Mouse (Mus musculus) hindbrain, embryonic 16.5 days (tissue): Measurements from ENCODE around the gene Clec10a. TPM values are rescaled to one million over a fixed set of nuclear protein-coding genes. Genes with fewer than 3 reads are reported as not detected.
"Not testable (repeated sequence)": the region's sequence is repeated elsewhere in the genome, so short reads cannot be mapped to it uniquely, and the experiment has no call there.

Experiments
- ATAC-seq: fragments of 200-750 bp; cut with Nextera tagmentation; 2 replicates; pipeline ENCODE4 v1.8.0; 2017; ENCODE audit warnings: moderate TSS enrichment, moderate library complexity
- H3K27ac ChIP-seq: fragments of 300-500 bp; sonication (generic); 2 replicates; pipeline ENCODE4 v1.5.1; 2014; ENCODE audit warnings: low read depth, mild to moderate bottlenecking, control low read depth, low read length, moderate library complexity
- H3K27me3 ChIP-seq: fragments of 300-500 bp; sonication (generic); replicated peaks from 2 replicates; pipeline ENCODE4 v1.6.1; 2014; ENCODE audit warnings: low read length; ENCODE audit not compliant: control insufficient read depth, insufficient read depth
- H3K36me3 ChIP-seq: fragments of 300-500 bp; sonication (generic); 2 replicates; pipeline ENCODE4 v1.6.1; 2014; ENCODE audit warnings: mild to moderate bottlenecking, low read length, moderate library complexity, mixed read lengths; ENCODE audit not compliant: control insufficient read depth, insufficient read depth
- H3K4me1 ChIP-seq: fragments of 300-500 bp; sonication (generic); 2 replicates; pipeline ENCODE4 v1.6.1; 2014; ENCODE audit warnings: low read depth, low read length; ENCODE audit not compliant: control insufficient read depth, insufficient read depth
- H3K4me2 ChIP-seq: fragments of 300-500 bp; sonication (generic); 2 replicates; pipeline ENCODE4 v1.6.1; 2014; ENCODE audit warnings: mild to moderate bottlenecking, low read length, control low read depth, moderate library complexity
- H3K4me3 ChIP-seq: fragments of 300-500 bp; sonication (generic); 2 replicates; pipeline ENCODE4 v1.5.1; 2014; ENCODE audit warnings: mild to moderate bottlenecking, low read length, control low read depth, moderate library complexity
- H3K9ac ChIP-seq: fragments of 300-500 bp; sonication (generic); 2 replicates; pipeline ENCODE4 v1.6.1; 2014; ENCODE audit warnings: low read depth, mild to moderate bottlenecking, control low read depth, low read length, moderate library complexity
- H3K9me3 ChIP-seq: fragments of 300-500 bp; sonication (generic); 2 replicates; pipeline ENCODE4 v1.6.1; 2014; ENCODE audit warnings: mild to moderate bottlenecking, low read length, moderate library complexity; ENCODE audit not compliant: control insufficient read depth
- WGBS: fragments of 180-500 bp; shearing (Covaris S2); extraction: QIAGEN DNeasy Blood & Tissue Kit; methylation state at CpG from one replicate; pipeline ENCODE4 v1.1.7; 2014; 5-methylcytosine and 5-hydroxymethylcytosine counted together
- polyA plus RNA-seq: library from polyadenylated mRNA; unstranded; fragments of >200 nt; fragmentation: Nextera tagmentation; extraction: Ambion mirVana; gene quantifications from 2 replicates; pipeline ENCODE4 v1.2.1, GENCODE M21; 2015

Gene Clec10a
- 1.0 and 1.2 TPM in 2 replicates for polyA plus RNA-seq

DNA sequence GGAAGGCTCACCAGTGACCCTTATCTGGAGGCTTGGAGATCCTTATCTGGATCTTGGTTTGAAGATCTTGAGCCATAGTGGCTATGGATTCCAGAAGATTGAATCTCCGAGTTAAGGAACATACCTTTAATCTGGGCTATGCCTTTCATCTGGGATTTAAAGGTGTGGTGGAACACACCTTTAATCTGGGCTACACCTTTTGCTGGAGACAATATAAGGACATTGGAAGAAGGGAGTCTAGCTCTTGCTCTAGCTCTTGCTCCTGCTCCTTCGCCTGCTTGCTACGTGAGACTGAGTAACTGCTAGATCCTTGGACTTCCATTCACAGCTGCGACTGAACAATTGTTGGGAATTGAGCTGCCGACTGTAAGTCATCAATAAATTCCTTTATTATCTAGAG is at the start of gene Clec10a:
TSS of gene Clec10a (plus strand) at position 301 of the 400 bp plus-strand sequence.
- ATAC-seq, H3K4me1 ChIP-seq, H3K4me3 ChIP-seq, H3K9me3 ChIP-seq, H3K27ac ChIP-seq, H3K27me3 ChIP-seq, H3K4me2 ChIP-seq, H3K9ac ChIP-seq, H3K36me3 ChIP-seq: not testable (repeated sequence)
- no CpG with 5 or more reads among the region's 5 CpGs for WGBS

- Histone ChIP-seq H3K9ac (no peak overlapping the region), H3K27ac (no peak overlapping the region), H3K9me3 (no peaks in the 10 kb centered on the region), H3K4me2 (no peak overlapping the region), H3K27me3 (no peaks in the 10 kb centered on the region), H3K4me3 (no peak overlapping the region), H3K4me1 (no peaks in the 10 kb centered on the region), H3K36me3 (no peaks in the 10 kb centered on the region)
- WGBS: 72% methylated on average over 8 of the region's 8 CpGs
- no peak for ATAC-seq
Measured at GRCm38 (mm10) chr11:70107085-70107484, 48.9 kb upstream of the Clec10a start.

- no peak overlapping the region for H3K27ac ChIP-seq
- H3K9ac ChIP-seq: no peak overlapping the region
- no peaks in the 10 kb centered on the region for H3K36me3 ChIP-seq
- H3K4me1 ChIP-seq: no peaks in the 10 kb centered on the region
- no peaks in the 10 kb centered on the region for H3K9me3 ChIP-seq
- H3K4me2 ChIP-seq: no peak overlapping the region
- ATAC-seq: no peak
- 83% methylated on average over 3 of the region's 3 CpGs for WGBS
- no peak overlapping the region for H3K4me3 ChIP-seq
- no peaks in the 10 kb centered on the region for H3K27me3 ChIP-seq
Measured at GRCm38 (mm10) chr11:70110146-70110545, 45.9 kb upstream of the Clec10a start.

DNA sequence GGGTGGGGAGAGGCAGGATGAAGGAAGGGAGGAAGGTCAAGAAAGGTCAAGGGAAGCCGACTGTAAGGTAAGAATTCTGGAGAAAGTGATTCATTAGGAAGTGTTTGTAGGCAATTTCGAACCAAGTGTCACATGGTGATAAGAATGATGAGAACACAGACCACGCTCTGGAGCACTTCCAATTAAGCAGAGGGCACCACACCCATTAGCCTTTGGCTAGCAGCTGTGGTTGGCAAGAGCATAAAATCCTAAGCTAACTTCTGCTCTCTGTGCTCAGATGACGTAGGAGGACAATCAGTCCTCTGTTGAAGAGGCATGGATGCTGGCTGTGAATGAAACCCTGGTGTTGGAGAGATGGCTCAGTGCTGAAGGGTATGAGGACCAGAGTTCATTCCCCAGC is 41.4 kb upstream of the Clec10a start:
- Histone ChIP-seq H3K27me3 (no peaks in the 10 kb centered on the region), H3K4me3 (no peak overlapping the region), H3K36me3 (no peaks in the 10 kb centered on the region), H3K9ac (no peak overlapping the region), H3K4me1 (no peaks in the 10 kb centered on the region), H3K4me2 (no peak overlapping the region), H3K9me3 (0 out of 2 replicates have a peak, but pooled peaks cover under 1% of the 10 kb centered on the region), H3K27ac (no peak overlapping the region)
- no peak for ATAC-seq
- 73% methylated on average over 4 of the region's 4 CpGs for WGBS

DNA sequence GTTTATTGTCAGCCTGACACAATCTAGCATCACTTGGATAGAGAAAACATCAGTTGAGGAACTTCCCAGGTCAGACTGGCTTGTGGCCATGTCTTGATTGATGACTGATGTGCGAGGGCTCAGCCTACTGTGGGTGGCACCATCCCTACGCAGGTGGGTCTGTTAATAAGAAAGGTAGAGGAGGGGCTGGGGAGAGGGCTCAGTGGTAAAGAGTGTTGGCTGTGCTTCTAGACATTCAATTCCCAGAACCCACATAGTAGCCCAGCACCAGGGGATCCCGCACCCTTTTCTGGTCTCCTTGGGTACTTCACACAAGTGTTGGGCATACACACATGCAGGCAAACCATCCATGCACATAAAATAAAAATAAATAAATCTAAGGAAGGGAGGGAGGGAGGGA is 40.1 kb upstream of the Clec10a start:
- WGBS: 93% methylated on average over 3 of the region's 3 CpGs
- no peak overlapping the region for H3K4me3 ChIP-seq

DNA sequence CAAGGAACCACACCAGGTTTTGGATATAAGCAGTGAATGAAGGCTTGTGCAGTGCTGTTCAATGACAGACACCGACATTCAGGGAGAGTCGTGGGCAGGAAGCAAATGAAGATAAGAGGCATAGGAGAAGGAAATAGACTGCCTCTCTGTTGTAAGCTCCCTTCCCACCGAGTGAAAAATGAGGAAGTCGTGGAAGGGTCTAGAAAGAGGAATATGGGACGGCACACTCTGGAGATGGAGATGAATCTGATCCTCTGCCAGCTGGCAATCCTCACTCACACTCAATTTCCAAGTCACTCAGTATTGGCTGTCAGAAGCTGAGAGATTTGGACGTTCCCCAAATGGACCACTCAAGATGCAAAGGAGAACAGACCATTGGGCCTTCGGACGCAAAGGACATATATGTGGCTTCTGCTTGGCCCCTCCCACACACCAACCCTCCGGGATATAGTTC is 26.0 kb upstream of the Clec10a start, which contains the start of gene Mgl2:
TSS of gene Mgl2 (plus strand) at position 404 of the 454 bp plus-strand sequence.
- 82% methylated on average over 9 of the region's 9 CpGs for WGBS
- no peaks in the 10 kb centered on the region for H3K27me3 ChIP-seq
- no peak within 1 kb of the TSS for H3K27ac ChIP-seq
- H3K4me3 ChIP-seq: no peak within 1 kb of the TSS
- no peaks in the 10 kb centered on the region for H3K9me3 ChIP-seq
- H3K9ac ChIP-seq: no peak within 1 kb of the TSS
- H3K36me3 ChIP-seq: no peaks in the 10 kb centered on the region
- H3K4me1 ChIP-seq: no peaks in the 10 kb centered on the region
- H3K4me2 ChIP-seq: no peak within 1 kb of the TSS
- ATAC-seq: no peak

More for the DNA sequence above, 40.1 kb upstream of the Clec10a start:
- ATAC-seq: no peak
- H3K4me2 ChIP-seq: no peak overlapping the region
- H3K9me3 ChIP-seq: peaks cover 5% of the 10 kb centered on the region; the same call in 1 of the 2 replicates
- no peaks in the 10 kb centered on the region for H3K36me3 ChIP-seq
- H3K27ac ChIP-seq: no peak overlapping the region
- no peaks in the 10 kb centered on the region for H3K27me3 ChIP-seq
- no peaks in the 10 kb centered on the region for H3K4me1 ChIP-seq
- H3K9ac ChIP-seq: no peak overlapping the region

GRCm38 (mm10) chr11:70135001-70135400 is 21.0 kb upstream of the Clec10a start:
- H3K9me3 ChIP-seq, H3K27me3 ChIP-seq, H3K27ac ChIP-seq, H3K4me1 ChIP-seq, H3K9ac ChIP-seq, H3K4me3 ChIP-seq, H3K36me3 ChIP-seq, H3K4me2 ChIP-seq, ATAC-seq: not testable (repeated sequence)
- WGBS: 74% methylated on average over 3 of the region's 3 CpGs

DNA sequence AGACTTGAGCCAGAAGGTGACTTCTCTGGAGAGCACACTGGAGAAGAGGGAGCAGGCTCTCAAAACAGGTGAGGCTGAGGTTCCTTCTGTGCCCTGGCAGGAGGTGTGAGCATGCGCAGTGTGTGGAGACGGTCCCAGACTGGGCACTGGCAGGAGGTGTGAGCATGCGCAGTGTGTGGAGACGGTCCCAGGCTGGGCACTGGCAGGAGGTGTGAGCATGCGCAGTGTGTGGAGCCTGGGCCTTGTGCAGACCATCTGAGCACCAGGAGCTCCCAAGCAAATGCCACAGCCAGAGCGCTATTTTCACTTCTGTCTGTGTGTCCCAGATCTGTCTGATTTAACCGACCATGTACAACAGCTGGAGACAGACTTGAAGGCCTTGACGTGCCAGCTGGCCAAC is 20.1 kb upstream of the Clec10a start:
- not testable (repeated sequence) for H3K27ac ChIP-seq, H3K4me2 ChIP-seq, H3K27me3 ChIP-seq, H3K9me3 ChIP-seq, H3K9ac ChIP-seq, H3K36me3 ChIP-seq, H3K4me3 ChIP-seq, H3K4me1 ChIP-seq, ATAC-seq
- WGBS: 93% methylated on average over 6 of the region's 8 CpGs

DNA sequence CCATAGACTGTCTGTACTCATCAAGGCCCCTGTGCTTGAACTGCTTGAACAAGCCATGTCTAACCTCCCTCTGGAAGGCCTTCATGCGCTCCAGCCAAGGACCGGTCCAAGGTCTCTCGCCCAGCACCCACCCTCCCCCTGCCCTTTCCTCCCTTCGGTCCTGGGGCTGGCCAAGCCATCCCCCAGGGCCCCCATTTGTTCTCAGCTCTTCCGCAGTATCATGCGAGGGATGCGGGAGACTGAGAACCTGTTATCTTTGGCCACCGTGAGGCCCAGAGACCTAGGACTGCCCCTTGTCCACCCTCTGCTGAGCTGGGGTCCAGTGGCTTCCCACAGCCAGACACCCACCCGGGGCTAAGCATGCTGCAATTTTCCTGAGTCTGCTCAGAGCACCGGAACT is 16.8 kb upstream of the Clec10a start:
- 85% methylated on average over 9 of the region's 10 CpGs for WGBS
- no peak overlapping the region for H3K27ac ChIP-seq
- H3K27me3 ChIP-seq: no peaks in the 10 kb centered on the region
- no peak overlapping the region for H3K4me3 ChIP-seq
- no peak for ATAC-seq
- H3K9me3 ChIP-seq: no peaks in the 10 kb centered on the region
- no peaks in the 10 kb centered on the region for H3K36me3 ChIP-seq
- H3K4me1 ChIP-seq: no peaks in the 10 kb centered on the region
- H3K4me2 ChIP-seq: no peak overlapping the region
- no peak overlapping the region for H3K9ac ChIP-seq

DNA sequence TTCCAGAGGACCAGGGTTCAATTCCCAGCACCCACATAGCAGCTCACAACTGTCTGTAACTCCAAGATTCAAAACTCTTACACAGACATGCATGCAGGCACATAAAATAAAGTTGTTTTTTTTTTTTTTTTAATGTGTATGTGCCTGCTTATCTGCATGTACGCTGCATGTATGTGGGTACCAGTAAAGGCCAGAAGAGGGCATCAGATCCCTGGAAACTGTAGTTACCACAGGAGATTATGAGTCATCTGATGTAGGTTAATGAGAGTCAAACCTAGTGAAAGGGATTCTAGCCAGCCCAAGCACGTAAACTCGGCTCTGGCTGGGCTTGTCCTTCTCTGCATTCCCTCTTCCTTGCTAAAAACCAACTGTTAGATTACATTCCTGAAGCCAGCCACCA is 4.9 kb upstream of the Clec10a start:
- H3K36me3 ChIP-seq: no peaks in the 10 kb centered on the region
- H3K9me3 ChIP-seq: no peaks in the 10 kb centered on the region
- H3K27ac ChIP-seq: no peak overlapping the region
- H3K4me1 ChIP-seq: no peaks in the 10 kb centered on the region
- H3K27me3 ChIP-seq: no peaks in the 10 kb centered on the region
- no peak overlapping the region for H3K4me3 ChIP-seq
- no peak overlapping the region for H3K9ac ChIP-seq
- H3K4me2 ChIP-seq: no peak overlapping the region
- no peak for ATAC-seq
- WGBS: 69% methylated on average over 3 of the region's 3 CpGs
